8 mouse cellular contexts compared by ENCODE assay signal in genomic region chr6:124915160-124915941, GRCm38 (mm10). TPM values are rescaled to one million over a fixed set of nuclear protein-coding genes. Genes with fewer than 3 reads are reported as not detected.
DNase-seq lines count a peak whose midpoint lies in the region; ATAC-seq and TF ChIP-seq lines count a peak whose summit lies in the region.

No protein-coding gene starts in this region.

- H3K36me3 ChIP-seq in heart, embryonic 14.5 days (ENCODE audit: control insufficient read depth, insufficient read depth, low read length) = peaks cover 25% of the 10 kb centered on the region
- H3K36me3 ChIP-seq in midbrain, postnatal 0 days (ENCODE audit: insufficient read depth, low read length) = peaks cover 22% of the 10 kb centered on the region

- intact Hi-C loops in left cerebral cortex, postnatal 25 days (cut with DNase I) = loop anchor here (5.0 kb wide), 2 partner anchors 92 to 182 kb away; partner anchors contain the start of genes Chd4 and Zfp384

- peaks cover 3% of the 10 kb centered on the region; the same call in 1 of the 2 replicates for H3K27me3 ChIP-seq in heart, embryonic 14.5 days (ENCODE audit: control insufficient read depth, insufficient read depth, low read length)
- no peaks in the 10 kb centered on the region for H3K27me3 ChIP-seq in midbrain, postnatal 0 days (ENCODE audit: insufficient read depth, low read length)

- peak overlapping the region; percentile 90 for H3K27ac ChIP-seq in brown adipose tissue, adult 24 weeks (replicated peaks; ENCODE audit: low read depth, low read length)
- no peak overlapping the region for H3K27ac ChIP-seq in heart, embryonic 14.5 days (replicated peaks in 1 of 2; ENCODE audit: control insufficient read depth in 1 of 2, insufficient read depth in 1 of 2, low read depth in 2 of 2, low read length in 2 of 2)
- H3K27ac ChIP-seq in midbrain, postnatal 0 days (ENCODE audit: low read depth, low read length) = peak overlapping the region; percentile 100

- peak; percentile 45 for DNase-seq in left cerebral cortex, postnatal 25 days (ENCODE audit: low spot score in 2 of 2)
- no peak for DNase-seq in left cerebral cortex, adult 9 months (ENCODE audit: low spot score in 2 of 2)
- peak; percentile 72 to 80 for DNase-seq in kidney, postnatal 36 days
- DNase-seq in midbrain, postnatal 0 days (ENCODE audit: low spot score) = no peak
- DNase-seq in B cell, adult 2 months = no peak
- DNase-seq in testis, postnatal 14 days (ENCODE audit: low spot score) = no peak

- no peak for ATAC-seq in heart, embryonic 14.5 days (ENCODE audit: insufficient number of reproducible peaks, insufficient read depth, low FRiP score, low read depth)
- ATAC-seq in midbrain, postnatal 0 days (ENCODE audit: low FRiP score) = no peak

- TF ChIP-seq CTCF in midbrain, postnatal 0 days (IDR thresholded peaks at IDR 0.05) = no peak

- 17% methylated on average over 22 of the region's 22 CpGs for WGBS in heart, embryonic 14.5 days
- 2% methylated on average over 22 of the region's 22 CpGs for WGBS in midbrain, postnatal 0 days

- peak overlapping the region; percentile 100 for H3K9ac ChIP-seq in heart, embryonic 14.5 days (ENCODE audit: low read length)
- H3K9ac ChIP-seq in midbrain, postnatal 0 days (replicated peaks; ENCODE audit: low read length, poor library complexity, severe bottlenecking) = peak overlapping the region; percentile 97

- H3K4me2 ChIP-seq in heart, embryonic 14.5 days (ENCODE audit: low read length) = peak overlapping the region; percentile 97
- peak overlapping the region; percentile 99 for H3K4me2 ChIP-seq in midbrain, postnatal 0 days (ENCODE audit: low read depth, low read length, poor library complexity, severe bottlenecking)

- H3K4me3 ChIP-seq in brown adipose tissue, adult 24 weeks (ENCODE audit: insufficient read depth, low read depth, low read length) = peak overlapping the region; percentile 95
- H3K4me3 ChIP-seq in heart, embryonic 14.5 days (ENCODE audit: control insufficient read depth in 1 of 2, insufficient read depth in 1 of 2, low read depth in 1 of 2, low read length in 2 of 2) = peak overlapping the region; percentile 82 to 98
- H3K4me3 ChIP-seq in midbrain, postnatal 0 days (ENCODE audit: low read depth, low read length) = peak overlapping the region; percentile 68

- H3K9me3 ChIP-seq in heart, embryonic 14.5 days (ENCODE audit: control insufficient read depth, low read length) = no peaks in the 10 kb centered on the region
- no peaks in the 10 kb centered on the region for H3K9me3 ChIP-seq in midbrain, postnatal 0 days (ENCODE audit: low read length)

- peaks cover 6% of the 10 kb centered on the region for H3K4me1 ChIP-seq in brown adipose tissue, adult 24 weeks (ENCODE audit: control insufficient read depth, insufficient read depth, insufficient read length, low read length)
- H3K4me1 ChIP-seq in heart, embryonic 14.5 days (ENCODE audit: control insufficient read depth in 2 of 2, insufficient read depth in 2 of 2, low read length in 2 of 2) = peaks cover 31 to 47% of the 10 kb centered on the region in 2 experiments
- H3K4me1 ChIP-seq in midbrain, postnatal 0 days (ENCODE audit: insufficient read depth, low read length) = peaks cover 11% of the 10 kb centered on the region

RNA-seq across cellular contexts. Expression of gene Lag3, which starts 3.8 kb away (rescaled TPM):
- 1 to 10 TPM; 2.9 to 3.6 TPM for total RNA-seq in left cerebral cortex, postnatal 25 days (2021)
- polyA plus RNA-seq in brown adipose tissue, adult 24 weeks (2012; ENCODE audit: insufficient read depth, insufficient read length, missing spikeins) = 12.2 and 15.1 TPM in 2 replicates
- 1.00 and 1.1 TPM in 2 replicates for polyA plus RNA-seq in heart, embryonic 14.5 days (2014; fragmentation: Nextera tagmentation; extraction: Ambion mirVana)
- total RNA-seq in midbrain, postnatal 0 days (2014; rRNA removed) = 1.1 and 2.1 TPM in 2 replicates
- 2.8 and 3.5 TPM in 2 replicates for polyA plus RNA-seq in midbrain, postnatal 0 days (2015; fragmentation: Nextera tagmentation; extraction: Ambion mirVana)

RNA-seq across cellular contexts. Expression of gene Ptms, which starts 4.6 kb away (rescaled TPM):
- 1,000 to 10,000 TPM in 1 of 2 experiments, 100 to 1,000 TPM in 1; 954 to 1,041 TPM for total RNA-seq in left cerebral cortex, postnatal 25 days (2021)
- 949 and 1,236 TPM in 2 replicates for polyA plus RNA-seq in brown adipose tissue, adult 24 weeks (2012; ENCODE audit: insufficient read depth, insufficient read length, missing spikeins)
- 238 and 251 TPM in 2 replicates for polyA plus RNA-seq in heart, embryonic 14.5 days (2014; fragmentation: Nextera tagmentation; extraction: Ambion mirVana)
- total RNA-seq in midbrain, postnatal 0 days (2014; rRNA removed) = 814 and 944 TPM in 2 replicates
- polyA plus RNA-seq in midbrain, postnatal 0 days (2015; fragmentation: Nextera tagmentation; extraction: Ambion mirVana) = 810 TPM in 2 replicates

RNA-seq across cellular contexts. Expression of gene Mlf2, which starts 15.8 kb away (rescaled TPM):
- total RNA-seq in left cerebral cortex, postnatal 25 days (2021) = 100 to 1,000 TPM; 648 to 675 TPM
- 238 and 301 TPM in 2 replicates for polyA plus RNA-seq in brown adipose tissue, adult 24 weeks (2012; ENCODE audit: insufficient read depth, insufficient read length, missing spikeins)
- polyA plus RNA-seq in heart, embryonic 14.5 days (2014; fragmentation: Nextera tagmentation; extraction: Ambion mirVana) = 364 and 365 TPM in 2 replicates
- 512 and 647 TPM in 2 replicates for total RNA-seq in midbrain, postnatal 0 days (2014; rRNA removed)
- 628 and 643 TPM in 2 replicates for polyA plus RNA-seq in midbrain, postnatal 0 days (2015; fragmentation: Nextera tagmentation; extraction: Ambion mirVana)

RNA-seq across cellular contexts. Expression of gene Cd4, which starts 27.3 kb away (rescaled TPM):
- 1 to 10 TPM; 2.8 to 8.7 TPM for total RNA-seq in left cerebral cortex, postnatal 25 days (2021)
- not detected in 2 replicates for polyA plus RNA-seq in brown adipose tissue, adult 24 weeks (2012; ENCODE audit: insufficient read depth, insufficient read length, missing spikeins)
- 0.16 TPM in 1 of 2 replicates, not detected in the other for polyA plus RNA-seq in heart, embryonic 14.5 days (2014; fragmentation: Nextera tagmentation; extraction: Ambion mirVana)
- 0.19 and 2.8 TPM in 2 replicates for total RNA-seq in midbrain, postnatal 0 days (2014; rRNA removed)
- polyA plus RNA-seq in midbrain, postnatal 0 days (2015; fragmentation: Nextera tagmentation; extraction: Ambion mirVana) = 0.25 and 0.58 TPM in 2 replicates

RNA-seq across cellular contexts. Expression of gene Cops7a, which starts 50.0 kb away (rescaled TPM):
- total RNA-seq in left cerebral cortex, postnatal 25 days (2021) = 100 to 1,000 TPM; 149 to 163 TPM
- 74.8 and 85.4 TPM in 2 replicates for polyA plus RNA-seq in brown adipose tissue, adult 24 weeks (2012; ENCODE audit: insufficient read depth, insufficient read length, missing spikeins)
- polyA plus RNA-seq in heart, embryonic 14.5 days (2014; fragmentation: Nextera tagmentation; extraction: Ambion mirVana) = 128 and 135 TPM in 2 replicates
- 108 and 131 TPM in 2 replicates for total RNA-seq in midbrain, postnatal 0 days (2014; rRNA removed)
- 92.3 and 97.1 TPM in 2 replicates for polyA plus RNA-seq in midbrain, postnatal 0 days (2015; fragmentation: Nextera tagmentation; extraction: Ambion mirVana)

Comparison
In these comparisons a context has a peak if more than half of its experiments do, and no peak if none do; other contexts are left out.
1. DNase-seq: peak in left cerebral cortex, postnatal 25 days (2 of 2) and kidney, postnatal 36 days (2 of 2); none in left cerebral cortex, adult 9 months (0 of 2), midbrain, postnatal 0 days (single experiment), B cell, adult 2 months (0 of 2) and testis, postnatal 14 days (single experiment).
2. H3K27ac ChIP-seq: peak in brown adipose tissue, adult 24 weeks (single experiment) and midbrain, postnatal 0 days (single experiment); none in heart, embryonic 14.5 days (0 of 2).
3. Peak in every context shown above with its lines, with median percentiles within 50 percentile points of each other: H3K4me3 ChIP-seq.